Mouse (Mus musculus): ENCODE measurements around the gene Aqp6. TPM values are rescaled to one million over a fixed set of nuclear protein-coding genes. Genes with fewer than 3 reads are reported as not detected.

Aqp6 gene
- polyA plus RNA-seq, 1 experiment from 2014 or later, result 0.68 TPM

DNA sequence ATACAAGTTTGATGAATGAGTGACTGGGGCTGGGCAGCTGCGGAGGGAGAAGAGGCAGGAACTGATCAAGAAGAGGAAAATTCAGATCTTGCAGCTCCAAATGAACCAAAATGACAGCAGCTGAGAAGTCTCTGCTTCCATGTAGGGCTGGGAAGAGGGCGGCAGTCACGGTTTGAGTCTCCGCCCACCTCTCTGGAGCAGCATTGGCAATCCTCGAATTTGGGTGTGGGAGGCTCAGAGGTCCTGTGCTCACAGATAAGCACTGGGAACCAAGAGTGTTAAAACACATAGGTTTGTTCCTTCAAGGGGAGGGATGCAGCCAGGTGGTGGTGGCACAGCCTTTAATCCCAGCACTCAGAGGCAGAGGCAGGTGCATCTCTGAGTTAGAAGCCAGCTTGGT is 5.3 kb downstream of the Aqp6 start:
- Histone ChIP-seq H3K27ac (ENCODE audit: low read depth, low read length) (no peak overlapping the region), H3K4me3 (ENCODE audit: low read length) (no peak overlapping the region), H3K27me3 (replicated peaks; ENCODE audit: control insufficient read depth, insufficient read depth, low read length) (no peaks in the 10 kb centered on the region), H3K36me3 (ENCODE audit: control insufficient read depth, insufficient read depth, low read length) (no peaks in the 10 kb centered on the region), H3K9ac (ENCODE audit: low read depth, low read length) (no peak overlapping the region), H3K9me3 (ENCODE audit: control insufficient read depth, low read length) (no peaks in the 10 kb centered on the region), H3K4me2 (ENCODE audit: low read length) (no peak overlapping the region), H3K4me1 (ENCODE audit: control insufficient read depth, insufficient read depth, low read depth, low read length) (peaks cover 23% of the 10 kb centered on the region)
- 31% methylated on average over 5 of the region's 5 CpGs for WGBS
- no peak for ATAC-seq

DNA sequence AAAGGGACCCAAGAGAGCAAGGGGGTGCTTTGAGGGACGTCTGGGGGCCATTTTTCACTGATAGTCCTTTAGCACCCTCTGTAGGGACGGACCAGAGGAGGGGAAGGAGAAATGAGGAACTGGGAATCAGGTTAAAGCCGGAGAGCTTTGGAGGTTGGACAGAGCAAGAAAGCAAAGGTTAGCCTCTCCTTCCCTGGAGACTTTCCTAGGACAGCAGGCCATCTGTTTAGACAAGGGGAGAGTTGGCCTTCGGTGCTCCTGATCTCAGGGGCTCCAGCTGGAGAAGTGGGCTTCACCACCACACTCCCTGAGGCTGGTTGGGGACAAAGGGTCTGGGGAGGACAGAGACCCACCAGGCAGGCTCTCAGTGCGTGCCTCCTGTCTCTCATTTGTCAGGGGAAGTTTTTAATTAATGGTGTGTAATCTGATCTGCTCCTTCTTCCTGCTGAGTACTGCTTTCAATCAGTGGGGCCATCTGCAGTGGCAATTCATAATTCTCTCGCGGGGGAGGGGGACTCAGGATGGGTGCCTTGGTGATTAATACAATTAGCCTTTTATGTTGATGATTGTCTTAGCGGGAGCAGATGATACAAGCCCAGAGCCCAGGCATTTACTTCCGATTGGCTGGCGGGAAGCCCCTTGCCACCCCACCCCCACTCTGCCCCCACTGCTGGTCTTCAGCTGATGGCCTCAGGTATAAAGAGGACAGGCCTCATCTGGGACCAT is 6.4 kb downstream of the Aqp6 start:
- Histone ChIP-seq H3K9ac (ENCODE audit: low read depth, low read length) (no peak overlapping the region), H3K27ac (ENCODE audit: low read depth, low read length) (no peak overlapping the region), H3K4me3 (ENCODE audit: low read length) (no peak overlapping the region), H3K36me3 (ENCODE audit: control insufficient read depth, insufficient read depth, low read length) (no peaks in the 10 kb centered on the region), H3K4me1 (ENCODE audit: control insufficient read depth, insufficient read depth, low read depth, low read length) (peaks cover 21% of the 10 kb centered on the region), H3K27me3 (replicated peaks; ENCODE audit: control insufficient read depth, insufficient read depth, low read length) (no peaks in the 10 kb centered on the region), H3K4me2 (ENCODE audit: low read length) (no peak overlapping the region), H3K9me3 (ENCODE audit: control insufficient read depth, low read length) (no peaks in the 10 kb centered on the region)
- WGBS, result 9% methylated on average over 10 of the region's 10 CpGs
- ATAC-seq, result peak; percentile 45; the same call in 1 of the 2 replicates

DNA sequence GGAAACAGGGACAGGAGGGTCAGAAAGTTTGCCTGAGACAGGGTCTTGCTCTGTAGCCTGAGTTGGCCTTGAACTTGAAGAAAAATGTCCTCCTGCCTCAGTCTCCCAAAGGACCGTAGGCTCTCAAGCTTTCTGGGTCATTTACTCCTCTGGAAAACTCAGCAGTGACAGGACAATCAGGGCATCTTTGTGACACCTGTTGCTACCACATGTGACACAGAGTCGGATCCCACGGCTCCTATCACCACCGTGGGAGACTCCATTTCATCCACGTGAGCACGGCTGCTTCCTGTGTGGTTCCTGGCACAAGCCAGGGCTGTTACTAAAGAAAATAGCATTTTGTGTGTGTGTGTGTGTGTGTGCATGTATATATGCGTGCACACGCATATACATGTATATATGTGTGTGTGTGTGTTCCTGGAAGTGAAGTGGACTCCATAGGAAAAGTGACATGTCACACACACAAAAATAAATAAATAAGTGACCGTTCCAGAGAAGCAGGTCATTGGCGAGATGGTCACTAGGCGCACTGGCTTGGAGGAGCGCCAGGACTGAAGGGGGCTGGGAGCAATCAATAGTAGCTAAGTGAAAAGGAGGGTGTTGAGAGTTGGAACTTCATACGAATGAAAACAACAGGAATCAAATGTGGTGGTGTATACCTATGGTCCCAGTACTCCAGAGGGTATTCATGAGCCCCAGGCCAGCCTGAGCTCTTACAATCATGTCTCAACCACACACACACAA is 7.4 kb downstream of the Aqp6 start:
- Histone ChIP-seq H3K27ac (ENCODE audit: low read depth, low read length) (no peak overlapping the region), H3K4me1 (ENCODE audit: control insufficient read depth, insufficient read depth, low read depth, low read length) (peaks cover 21% of the 10 kb centered on the region)

DNA sequence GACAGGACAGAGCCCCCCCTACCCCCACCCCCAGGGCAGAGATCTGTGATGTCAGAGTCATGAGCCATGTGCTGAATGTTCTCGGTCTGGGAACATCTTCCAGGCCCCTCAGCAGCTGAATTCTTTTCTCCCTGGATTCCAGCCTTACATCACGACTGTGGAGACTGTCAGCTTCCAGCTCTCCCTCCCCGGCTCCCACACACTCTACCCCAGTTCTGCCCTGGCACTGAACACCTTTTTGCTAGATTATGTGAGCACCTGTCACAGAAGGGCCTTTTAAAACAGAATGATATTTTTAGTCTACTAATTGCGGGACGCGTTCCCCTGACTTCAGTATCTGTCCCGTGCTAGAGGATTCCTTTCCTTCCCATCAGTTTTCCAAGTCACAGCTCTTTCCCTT is 10.4 kb downstream of the Aqp6 start:
- no peak overlapping the region for H3K4me2 ChIP-seq (ENCODE audit: low read length)
- 0 out of 2 replicates have a peak overlapping the region, but pooled peaks have one; percentile 29 for H3K9ac ChIP-seq (ENCODE audit: low read depth, low read length)
- ATAC-seq, result no peak
- H3K4me1 ChIP-seq (ENCODE audit: control insufficient read depth, insufficient read depth, low read depth, low read length), result peaks cover 31% of the 10 kb centered on the region
- no peaks in the 10 kb centered on the region for H3K36me3 ChIP-seq (ENCODE audit: control insufficient read depth, insufficient read depth, low read length)
- no peaks in the 10 kb centered on the region for H3K9me3 ChIP-seq (ENCODE audit: control insufficient read depth, low read length)
- no peak overlapping the region; the same call in 1 of the 2 replicates for H3K27ac ChIP-seq (ENCODE audit: low read depth, low read length)
- H3K27me3 ChIP-seq (replicated peaks; ENCODE audit: control insufficient read depth, insufficient read depth, low read length), result no peaks in the 10 kb centered on the region
- 54% methylated on average over 7 of the region's 7 CpGs for WGBS
- H3K4me3 ChIP-seq (ENCODE audit: low read length), result no peak overlapping the region

More for the DNA sequence above, 7.4 kb downstream of the Aqp6 start:
- H3K9me3 ChIP-seq (ENCODE audit: control insufficient read depth, low read length), result no peaks in the 10 kb centered on the region
- no peak for ATAC-seq
- H3K36me3 ChIP-seq (ENCODE audit: control insufficient read depth, insufficient read depth, low read length), result no peaks in the 10 kb centered on the region
- H3K9ac ChIP-seq (ENCODE audit: low read depth, low read length), result no peak overlapping the region
- no peaks in the 10 kb centered on the region for H3K27me3 ChIP-seq (replicated peaks; ENCODE audit: control insufficient read depth, insufficient read depth, low read length)
- H3K4me3 ChIP-seq (ENCODE audit: low read length), result no peak overlapping the region
- 65% methylated on average over 13 of the region's 13 CpGs for WGBS
- no peak overlapping the region for H3K4me2 ChIP-seq (ENCODE audit: low read length)

DNA sequence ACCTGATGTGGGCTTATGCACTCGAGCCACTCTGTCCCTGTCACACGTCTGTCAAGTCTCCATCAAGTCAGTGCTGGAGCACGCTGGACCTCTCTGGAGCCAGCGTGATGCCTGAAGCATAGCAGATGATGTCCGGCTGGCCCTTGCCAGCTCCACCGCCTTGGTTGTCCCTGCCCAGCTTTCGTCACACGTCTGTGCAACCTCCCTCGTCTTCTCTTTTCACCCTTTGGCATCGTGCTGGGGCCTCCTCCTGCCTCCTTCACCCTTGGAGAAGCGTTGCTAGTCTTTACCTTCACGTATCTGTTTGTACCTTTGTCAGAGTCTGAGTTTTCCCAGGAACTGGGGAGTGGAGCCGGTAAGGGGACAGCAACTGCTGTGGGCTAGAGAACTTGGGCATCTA is 13.1 kb downstream of the Aqp6 start:
- WGBS, result 70% methylated on average over 13 of the region's 13 CpGs
- Histone ChIP-seq H3K9ac (ENCODE audit: low read depth, low read length) (no peak overlapping the region; the same call in 1 of the 2 replicates), H3K4me1 (ENCODE audit: control insufficient read depth, insufficient read depth, low read depth, low read length) (peaks cover 19% of the 10 kb centered on the region), H3K27me3 (replicated peaks; ENCODE audit: control insufficient read depth, insufficient read depth, low read length) (no peaks in the 10 kb centered on the region), H3K4me3 (ENCODE audit: low read length) (no peak overlapping the region), H3K36me3 (ENCODE audit: control insufficient read depth, insufficient read depth, low read length) (no peaks in the 10 kb centered on the region), H3K4me2 (ENCODE audit: low read length) (peak overlapping the region; percentile 40; the same call in 1 of the 2 replicates), H3K9me3 (ENCODE audit: control insufficient read depth, low read length) (no peaks in the 10 kb centered on the region), H3K27ac (ENCODE audit: low read depth, low read length) (peak overlapping the region; percentile 51)
- no peak for ATAC-seq

DNA sequence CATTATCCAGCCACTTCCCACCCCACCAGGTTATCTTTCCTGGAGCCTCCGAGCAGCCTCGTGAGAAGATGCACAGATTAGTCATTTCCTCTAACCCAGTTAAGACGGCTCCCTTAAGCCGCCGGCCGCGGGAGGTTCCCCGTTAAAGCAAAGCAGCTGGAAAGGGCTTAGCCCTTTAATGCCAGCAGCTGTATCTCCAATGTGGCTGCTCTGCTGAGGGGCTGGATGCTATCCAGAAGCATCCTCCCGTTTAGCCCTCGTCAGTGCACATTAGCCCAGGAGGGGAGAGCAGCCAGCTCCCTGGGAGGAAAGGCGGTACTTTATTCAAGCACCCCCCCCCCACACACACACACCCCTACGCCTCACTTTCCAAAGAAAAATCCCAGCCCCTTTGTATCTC is 13.6 kb downstream of the Aqp6 start:
- Histone ChIP-seq H3K27me3 (replicated peaks; ENCODE audit: control insufficient read depth, insufficient read depth, low read length) (no peaks in the 10 kb centered on the region), H3K9ac (ENCODE audit: low read depth, low read length) (peak overlapping the region; percentile 43; the same call in 1 of the 2 replicates), H3K4me1 (ENCODE audit: control insufficient read depth, insufficient read depth, low read depth, low read length) (peaks cover 19% of the 10 kb centered on the region), H3K27ac (ENCODE audit: low read depth, low read length) (peak overlapping the region; percentile 51), H3K4me2 (ENCODE audit: low read length) (peak overlapping the region; percentile 40), H3K36me3 (ENCODE audit: control insufficient read depth, insufficient read depth, low read length) (no peaks in the 10 kb centered on the region), H3K9me3 (ENCODE audit: control insufficient read depth, low read length) (no peaks in the 10 kb centered on the region), H3K4me3 (ENCODE audit: low read length) (no peak overlapping the region)
- 7% methylated on average over 12 of the region's 12 CpGs for WGBS
- peak; percentile 45; the same call in 1 of the 2 replicates for ATAC-seq

DNA sequence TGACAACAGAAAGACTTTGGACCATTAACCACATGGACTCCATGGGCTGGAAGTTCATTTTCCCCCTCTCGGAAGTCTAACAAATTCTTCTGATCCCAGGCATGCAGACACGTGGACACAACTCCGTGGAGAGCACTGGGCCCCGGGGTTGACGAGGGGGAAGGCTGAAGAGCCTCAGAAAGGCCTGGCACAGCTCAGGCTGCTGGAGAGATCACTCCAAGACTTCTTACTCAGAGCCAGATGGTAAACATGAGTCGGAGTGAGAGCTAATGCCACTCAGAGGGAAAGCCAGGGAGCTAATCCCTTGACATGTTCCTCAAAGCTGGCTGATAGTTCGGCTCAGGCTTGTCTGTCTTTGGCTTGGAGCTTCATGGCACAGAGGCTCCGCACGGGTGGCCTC is 14.0 kb downstream of the Aqp6 start:
- Histone ChIP-seq H3K36me3 (ENCODE audit: control insufficient read depth, insufficient read depth, low read length) (no peaks in the 10 kb centered on the region), H3K27me3 (replicated peaks; ENCODE audit: control insufficient read depth, insufficient read depth, low read length) (no peaks in the 10 kb centered on the region), H3K4me2 (ENCODE audit: low read length) (no peak overlapping the region), H3K4me1 (ENCODE audit: control insufficient read depth, insufficient read depth, low read depth, low read length) (peaks cover 19% of the 10 kb centered on the region), H3K9me3 (ENCODE audit: control insufficient read depth, low read length) (no peaks in the 10 kb centered on the region), H3K27ac (ENCODE audit: low read depth, low read length) (peak overlapping the region; percentile 4; the same call in 1 of the 2 replicates), H3K9ac (ENCODE audit: low read depth, low read length) (no peak overlapping the region), H3K4me3 (ENCODE audit: low read length) (no peak overlapping the region)
- WGBS, result 49% methylated on average over 9 of the region's 9 CpGs
- ATAC-seq, result no peak

DNA sequence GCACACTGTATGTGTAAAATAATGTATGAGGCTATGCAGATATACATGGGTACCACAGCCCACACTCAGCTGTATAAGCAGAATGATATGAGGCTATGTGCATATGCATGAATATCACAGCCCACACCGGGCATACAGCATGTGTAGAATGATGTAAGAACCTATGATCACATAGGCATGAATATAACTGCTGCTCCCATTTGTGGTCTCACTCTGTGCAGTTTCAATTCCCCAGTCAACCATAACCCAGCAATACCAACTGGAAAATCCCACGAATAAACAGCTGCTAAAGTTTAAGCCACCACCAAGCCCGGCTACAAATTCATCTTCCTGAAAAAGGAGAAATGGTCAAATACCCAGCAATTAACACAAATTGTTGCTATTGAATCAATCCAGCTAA is 17.4 kb downstream of the Aqp6 start:
- WGBS, result 81% methylated on average over 3 of the region's 3 CpGs
- Histone ChIP-seq H3K4me2 (ENCODE audit: low read length) (no peak overlapping the region), H3K27me3 (replicated peaks; ENCODE audit: control insufficient read depth, insufficient read depth, low read length) (no peaks in the 10 kb centered on the region), H3K9ac (ENCODE audit: low read depth, low read length) (no peak overlapping the region), H3K4me1 (ENCODE audit: control insufficient read depth, insufficient read depth, low read depth, low read length) (peaks cover 11% of the 10 kb centered on the region), H3K4me3 (ENCODE audit: low read length) (no peak overlapping the region), H3K36me3 (ENCODE audit: control insufficient read depth, insufficient read depth, low read length) (peaks cover 3% of the 10 kb centered on the region; the same call in 1 of the 2 replicates), H3K9me3 (ENCODE audit: control insufficient read depth, low read length) (no peaks in the 10 kb centered on the region), H3K27ac (ENCODE audit: low read depth, low read length) (no peak overlapping the region)
- ATAC-seq, result no peak

DNA sequence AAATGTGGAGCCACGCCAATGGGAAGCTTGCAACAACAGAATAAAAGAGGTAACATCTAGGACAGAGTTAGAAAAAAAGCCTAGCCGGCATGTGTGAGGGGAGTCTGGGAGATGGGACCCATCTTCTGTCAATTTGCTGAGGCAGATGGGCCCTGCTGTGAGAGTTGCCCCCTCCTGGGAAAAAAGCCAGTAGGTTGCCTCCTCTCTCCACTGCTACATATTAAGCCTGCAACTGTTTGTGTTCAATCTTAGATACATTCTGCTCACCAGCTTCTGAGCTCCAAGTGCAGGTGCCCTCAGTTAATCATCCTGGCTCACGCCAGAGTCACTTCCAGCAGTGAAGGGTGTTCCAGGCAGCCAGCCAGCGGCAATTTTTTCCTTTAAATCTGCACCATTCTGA is 18.6 kb downstream of the Aqp6 start:
- H3K9me3 ChIP-seq (ENCODE audit: control insufficient read depth, low read length), result no peaks in the 10 kb centered on the region
- ATAC-seq, result no peak
- 48% methylated on average over 4 of the region's 4 CpGs for WGBS
- H3K4me2 ChIP-seq (ENCODE audit: low read length), result no peak overlapping the region
- no peak overlapping the region for H3K4me3 ChIP-seq (ENCODE audit: low read length)
- no peak overlapping the region for H3K27ac ChIP-seq (ENCODE audit: low read depth, low read length)
- peaks cover 4% of the 10 kb centered on the region for H3K4me1 ChIP-seq (ENCODE audit: control insufficient read depth, insufficient read depth, low read depth, low read length)
- peaks cover 4% of the 10 kb centered on the region; the same call in 1 of the 2 replicates for H3K36me3 ChIP-seq (ENCODE audit: control insufficient read depth, insufficient read depth, low read length)
- H3K9ac ChIP-seq (ENCODE audit: low read depth, low read length), result no peak overlapping the region
- no peaks in the 10 kb centered on the region for H3K27me3 ChIP-seq (replicated peaks; ENCODE audit: control insufficient read depth, insufficient read depth, low read length)

All from hindbrain, embryonic 16.5 days (tissue).